Mouse (Mus musculus): ENCODE measurements around the gene Cmip.
"Not testable (repeated sequence)": the region's sequence is repeated elsewhere in the genome, so short reads cannot be mapped to it uniquely, and the experiment has no call there.

Gene Cmip

GRCm38 (mm10) chr8:117420841-117421534 lies 164.1 kb downstream of the Cmip start:
- ATAC-seq (ENCODE audit: low TSS enrichment), result no peak

- no peak for ATAC-seq (ENCODE audit: low TSS enrichment)
These were observed 165.0 kb downstream of the Cmip start for GRCm38 (mm10) chr8:117421838-117422237.

DNA sequence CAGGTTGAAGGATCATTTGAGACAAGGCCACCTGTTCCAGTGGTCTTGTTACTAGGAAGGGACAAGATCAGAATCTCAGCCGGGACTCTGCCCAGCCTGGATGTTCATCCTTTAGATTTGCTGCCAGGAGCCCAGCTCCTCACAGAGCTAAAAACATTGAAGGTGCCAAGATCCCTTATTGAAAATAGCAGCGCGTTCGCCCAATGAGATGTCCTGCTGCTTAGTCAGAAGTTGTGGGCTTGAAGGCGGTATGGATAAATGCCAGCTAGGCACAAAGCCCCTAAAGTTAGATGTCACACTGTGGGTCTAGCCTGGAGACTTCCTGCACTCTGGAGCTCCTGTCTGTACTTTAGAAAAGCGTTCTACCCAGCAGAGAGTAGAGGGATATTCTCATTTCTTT lies 165.5 kb downstream of the Cmip start:
- ATAC-seq (ENCODE audit: low TSS enrichment), result peak; percentile 39

GRCm38 (mm10) chr8:117423029-117423428 lies 166.2 kb downstream of the Cmip start:
- ATAC-seq (ENCODE audit: low TSS enrichment), result peak; percentile 83

DNA sequence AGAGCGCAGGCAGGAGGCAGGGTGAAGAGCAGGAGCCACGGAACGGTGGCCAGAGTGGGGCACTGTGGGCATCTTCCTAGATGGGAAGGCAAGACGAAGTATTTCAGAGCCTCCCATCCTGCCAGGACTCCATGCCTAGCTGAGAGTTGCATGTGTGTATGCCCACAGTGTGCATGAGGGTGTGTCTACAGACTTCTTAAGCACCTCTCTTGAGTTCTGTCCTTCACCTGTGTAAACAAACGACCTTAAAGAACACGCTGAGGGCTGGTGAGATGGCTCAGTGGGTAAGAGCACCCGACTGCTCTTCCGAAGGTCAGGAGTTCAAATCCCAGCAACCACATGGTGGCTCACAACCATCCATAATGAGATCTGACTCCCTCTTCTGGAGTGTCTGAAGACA lies 171.0 kb downstream of the Cmip start:
- not testable (repeated sequence) for ATAC-seq (ENCODE audit: low TSS enrichment)

- ATAC-seq (ENCODE audit: low TSS enrichment), result peak; percentile 48
These were observed 171.8 kb downstream of the Cmip start for GRCm38 (mm10) chr8:117428524-117429162.

DNA sequence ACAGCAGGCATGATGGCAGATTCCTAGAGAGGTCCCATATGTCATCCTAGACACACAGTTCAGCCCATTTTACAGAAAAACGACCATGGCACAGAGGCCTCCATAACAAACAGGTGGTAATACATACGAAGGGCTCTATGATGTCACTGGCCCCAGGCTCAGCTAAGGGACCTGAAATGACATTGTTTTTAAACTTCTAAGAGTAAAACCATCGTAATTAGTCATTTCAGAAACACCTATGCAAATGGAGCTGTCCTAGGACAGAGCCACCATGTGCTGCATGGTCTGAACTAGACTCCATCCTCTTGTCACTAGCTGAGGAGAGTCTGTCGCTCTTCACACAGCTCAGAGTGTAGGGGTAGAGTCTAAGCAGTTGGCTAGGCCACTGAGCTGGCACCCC lies 173.8 kb downstream of the Cmip start:
- ATAC-seq (ENCODE audit: low TSS enrichment), result no peak

DNA sequence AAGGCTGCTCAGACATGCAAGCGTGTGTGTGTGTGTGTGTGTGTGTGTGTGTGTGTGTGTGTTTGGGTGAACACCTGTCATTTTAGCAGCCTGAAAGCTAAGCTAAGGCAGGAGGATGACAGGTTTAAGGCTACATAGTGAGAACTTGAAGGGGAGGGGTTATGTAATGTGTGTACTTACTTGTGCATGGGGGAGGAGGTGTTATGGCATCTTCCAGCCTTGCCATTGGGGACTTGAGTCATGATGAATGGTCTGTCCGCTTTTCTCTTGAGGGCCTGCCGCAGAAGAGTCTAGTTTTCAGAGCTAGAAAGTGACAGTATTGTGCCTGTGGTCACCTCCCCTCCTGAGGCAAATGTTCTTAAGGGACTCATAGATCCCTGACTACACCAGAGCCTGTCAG lies 174.7 kb downstream of the Cmip start:
- peak; percentile 53 for ATAC-seq (ENCODE audit: low TSS enrichment)

- no peak for ATAC-seq (ENCODE audit: low TSS enrichment)
These were observed 175.2 kb downstream of the Cmip start for GRCm38 (mm10) chr8:117432111-117432510.

- ATAC-seq (ENCODE audit: low TSS enrichment), result no peak
These were observed 177.1 kb downstream of the Cmip start for GRCm38 (mm10) chr8:117433968-117434367.

GRCm38 (mm10) chr8:117436786-117437185 lies 179.9 kb downstream of the Cmip start:
- ATAC-seq (ENCODE audit: low TSS enrichment), result no peak

DNA sequence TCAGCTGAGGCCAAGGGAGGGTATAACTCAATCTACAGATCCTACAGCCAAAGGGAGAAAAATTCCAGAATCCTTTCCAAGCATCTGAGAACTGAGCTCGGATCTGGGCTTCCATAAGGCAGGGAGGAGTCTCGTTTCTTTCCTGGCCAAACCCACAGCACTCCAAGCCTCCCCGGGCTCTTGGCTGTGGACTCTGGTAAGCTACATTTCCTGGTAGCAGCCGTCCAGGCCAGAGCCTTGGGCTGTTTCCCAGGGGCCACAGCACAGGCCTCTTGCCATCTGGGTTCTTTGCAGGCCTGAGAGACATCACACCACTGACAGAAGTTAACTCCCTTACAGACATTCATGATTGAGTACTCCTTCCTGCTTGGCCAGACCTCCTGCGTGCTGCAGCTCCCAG lies 180.8 kb downstream of the Cmip start:
- peak; percentile 67 for ATAC-seq (ENCODE audit: low TSS enrichment)

DNA sequence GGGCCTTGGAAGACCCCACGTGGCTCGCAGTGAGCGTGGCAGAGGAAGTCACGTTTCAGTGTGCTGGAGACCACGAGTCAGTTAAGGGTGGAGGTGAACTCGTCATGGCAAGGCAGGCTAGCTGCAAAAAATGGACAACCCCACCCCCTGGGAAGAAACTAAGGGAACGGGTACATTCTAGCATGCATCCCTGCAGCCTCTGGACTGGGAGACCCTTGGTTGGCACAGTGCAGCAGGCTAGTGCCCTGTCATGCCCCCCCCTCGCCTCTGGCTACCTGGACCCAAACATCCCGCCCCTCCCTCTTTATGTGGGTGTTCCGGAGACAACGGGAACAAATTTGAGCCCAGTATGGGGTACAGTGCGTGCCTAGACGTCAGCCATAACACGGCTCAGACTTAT lies 183.5 kb downstream of the Cmip start:
- no peak for ATAC-seq (ENCODE audit: low TSS enrichment)

GRCm38 (mm10) chr8:117440759-117441158 lies 183.9 kb downstream of the Cmip start:
- ATAC-seq (ENCODE audit: low TSS enrichment), result no peak

DNA sequence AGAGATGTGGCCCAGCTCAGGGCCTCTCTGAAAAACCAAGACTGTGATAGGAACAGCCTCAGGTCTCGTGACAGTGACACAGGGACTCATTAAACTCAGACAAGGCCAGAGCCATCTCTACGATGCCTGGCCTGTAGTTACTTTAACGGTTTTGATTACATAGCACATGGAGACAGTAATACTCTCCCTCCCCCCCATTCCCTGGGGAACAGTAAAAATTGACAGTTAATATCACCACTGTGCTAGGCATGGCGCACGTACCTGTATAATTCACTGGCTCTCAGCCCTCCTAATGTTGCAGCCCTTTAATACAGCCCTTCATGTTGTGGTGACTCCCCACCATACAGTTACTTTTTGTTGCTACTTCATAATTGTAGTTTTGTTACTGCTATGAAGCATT lies 188.6 kb downstream of the Cmip start:
- no peak for ATAC-seq (ENCODE audit: low TSS enrichment)

DNA sequence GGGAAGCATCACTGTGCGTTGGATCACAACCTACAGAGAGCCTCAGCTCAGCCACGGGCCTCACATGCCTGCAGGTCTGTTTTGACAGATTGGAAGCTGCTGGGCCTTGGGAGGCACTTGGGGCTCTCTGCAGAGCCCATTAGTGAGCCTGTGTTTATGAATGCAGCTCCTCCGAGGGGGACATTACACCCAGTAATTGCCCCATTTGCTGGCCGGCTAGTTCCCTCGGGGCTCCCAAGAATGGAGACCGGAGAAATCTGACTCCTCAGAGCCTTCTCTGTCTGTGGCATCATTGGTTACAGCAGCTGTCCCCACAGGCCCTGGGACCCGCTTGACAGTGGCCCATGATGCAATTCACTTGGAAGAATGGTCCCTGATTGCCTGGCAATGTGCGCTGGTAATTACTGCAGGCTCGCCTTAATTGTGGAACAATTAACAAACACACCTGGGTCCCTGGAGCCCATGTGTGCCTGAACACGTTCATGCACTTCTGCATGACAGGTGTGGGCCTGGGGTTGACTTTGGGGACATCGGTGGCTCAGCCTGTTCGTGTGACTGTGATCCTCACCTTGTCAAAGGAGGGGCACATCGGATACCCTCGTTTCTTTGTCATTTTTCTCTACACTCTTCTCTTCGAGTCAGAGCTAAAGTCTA lies 189.6 kb downstream of the Cmip start:
- ATAC-seq (ENCODE audit: low TSS enrichment), result no peak

GRCm38 (mm10) chr8:117451072-117451471 lies 194.2 kb downstream of the Cmip start:
- ATAC-seq (ENCODE audit: low TSS enrichment), result peak; percentile 68

- no peak for ATAC-seq (ENCODE audit: low TSS enrichment)
These were observed 197.1 kb downstream of the Cmip start for GRCm38 (mm10) chr8:117453974-117454373.

DNA sequence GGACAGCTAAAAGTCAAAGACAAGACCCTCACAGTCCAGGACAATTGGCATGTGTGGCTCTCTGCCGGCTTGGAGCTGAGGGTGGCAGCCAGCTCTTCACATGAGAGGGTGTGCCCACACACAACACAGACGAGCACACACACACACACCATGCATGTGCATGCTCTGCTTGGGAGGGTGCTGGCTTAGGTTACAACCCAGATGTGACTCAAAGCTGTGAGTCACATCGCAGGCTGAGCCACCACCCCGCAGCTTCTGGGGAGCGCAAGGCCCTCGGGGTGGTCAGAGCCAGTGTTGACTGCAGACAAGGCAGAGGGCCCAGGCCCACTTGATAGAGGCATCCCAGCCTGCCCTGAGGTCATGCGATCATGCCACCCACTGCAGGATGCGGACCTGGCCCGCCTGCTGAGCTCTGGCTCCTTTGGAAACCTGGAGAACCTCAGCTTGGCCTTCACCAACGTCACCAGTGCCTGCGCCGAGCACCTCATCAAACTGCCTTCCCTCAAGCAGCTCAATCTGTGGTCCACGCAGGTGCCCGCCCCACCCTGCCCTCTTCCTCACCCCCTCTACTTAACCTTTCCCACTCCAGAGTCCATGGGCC lies 197.8 kb downstream of the Cmip start:
- ATAC-seq (ENCODE audit: low TSS enrichment), result 0 out of 2 replicates have a peak, but pooled peaks have one; percentile 5

DNA sequence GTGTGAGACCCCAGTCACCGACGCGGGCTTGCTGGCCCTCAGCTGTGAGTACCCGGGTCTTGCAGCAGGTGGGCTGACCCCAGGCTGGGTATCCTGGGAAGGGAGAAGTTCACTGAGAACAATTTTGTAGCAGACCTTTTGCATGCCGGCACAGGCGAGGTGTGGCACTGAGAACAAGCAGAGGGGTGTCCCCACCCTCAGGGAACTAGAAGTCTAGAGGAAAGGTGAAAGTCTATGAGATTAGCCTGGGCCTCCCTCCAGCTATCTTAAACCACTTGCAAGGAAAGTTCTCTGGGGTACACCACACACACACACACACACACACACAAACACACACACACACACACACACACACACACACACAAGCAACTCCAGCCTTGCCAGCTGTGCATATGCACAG lies 198.8 kb downstream of the Cmip start:
- ATAC-seq (ENCODE audit: low TSS enrichment), result no peak

DNA sequence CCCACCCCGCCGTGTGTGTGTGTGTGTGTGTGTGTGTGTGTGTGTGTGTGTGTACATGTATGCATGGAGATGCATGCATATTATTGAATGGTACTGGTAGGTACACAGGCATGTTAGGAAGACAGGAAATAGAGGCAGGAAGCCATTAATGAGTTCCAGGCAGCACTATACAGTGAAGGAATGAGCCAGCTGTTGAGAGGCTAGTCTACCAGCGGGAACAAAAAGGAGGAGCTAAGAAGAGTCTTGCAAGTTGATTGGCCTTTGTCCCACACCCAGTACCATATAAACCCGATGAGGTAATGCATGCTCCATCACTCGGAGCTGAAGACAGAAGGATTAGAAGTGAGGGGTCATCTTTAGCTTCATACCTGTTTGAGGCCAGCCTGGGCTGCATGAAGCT lies 201.6 kb downstream of the Cmip start:
- ATAC-seq (ENCODE audit: low TSS enrichment), result no peak

DNA sequence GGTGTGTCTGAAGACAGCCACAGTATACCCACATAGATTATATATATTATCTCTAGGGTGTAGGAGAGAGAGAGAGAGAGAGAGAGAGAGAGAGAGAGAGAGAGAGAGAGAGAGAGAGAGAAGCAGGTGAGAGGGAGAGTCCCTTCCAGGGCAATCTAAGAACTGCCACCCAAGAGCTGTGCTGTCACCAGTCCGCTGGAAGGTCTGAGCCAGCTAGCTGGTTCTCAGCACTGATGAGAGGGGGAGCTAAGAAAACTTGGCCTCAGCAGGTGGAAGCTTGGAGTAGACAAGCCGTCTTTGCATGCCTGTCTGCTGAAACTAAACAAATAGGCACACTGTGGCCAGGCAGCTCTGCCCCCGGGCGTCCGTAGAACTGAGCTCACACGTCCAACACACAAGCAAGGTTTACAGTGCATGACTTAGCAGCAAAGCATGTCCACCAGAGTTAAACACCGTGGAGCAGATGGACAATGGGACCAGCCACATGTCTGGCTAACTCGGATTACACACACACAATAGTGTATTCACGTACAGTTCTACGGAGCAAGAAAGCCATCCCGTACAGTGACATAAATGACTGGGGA lies 205.9 kb downstream of the Cmip start:
- peak; percentile 17; the same call in 1 of the 2 replicates for ATAC-seq (ENCODE audit: low TSS enrichment)

All from frontal cortex, adult (tissue).